Mouse (Mus musculus) yolk sac, embryonic 10.5 days (tissue): ENCODE results near the gene Fcnb.

Source experiments
- DNase-seq: peaks from one replicate; pipeline ENCODE4 v3.0.0-alpha.2; 2017; ENCODE audit warnings: low spot score

Gene Fcnb

GRCm38 (mm10) chr2:28032469-28032868 lies 52.2 kb downstream of the Fcnb start:
- no peak for DNase-seq

DNA sequence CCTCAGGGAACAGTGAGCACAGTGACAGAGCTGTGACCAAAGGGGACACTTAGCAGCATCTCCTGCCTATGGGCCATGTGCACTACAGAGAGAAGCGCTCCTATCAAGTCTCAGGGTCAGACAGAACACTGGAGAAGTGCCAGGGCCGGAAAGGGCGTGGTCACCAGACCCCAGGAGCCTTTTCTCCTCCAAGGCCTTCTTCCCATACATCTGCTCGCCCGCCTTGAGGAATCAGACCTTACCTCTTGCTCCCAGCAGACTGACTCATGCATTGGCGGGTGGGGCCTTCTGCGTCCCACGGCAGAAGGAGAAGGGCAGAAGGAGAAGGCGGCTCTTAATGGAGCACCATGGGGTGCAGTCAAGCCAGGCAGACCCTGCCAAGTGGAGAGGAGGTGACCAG lies 52.8 kb downstream of the Fcnb start:
- DNase-seq, result no peak
